Comparison of ENCODE assay signal across 8 mouse cellular contexts in the genomic region with DNA sequence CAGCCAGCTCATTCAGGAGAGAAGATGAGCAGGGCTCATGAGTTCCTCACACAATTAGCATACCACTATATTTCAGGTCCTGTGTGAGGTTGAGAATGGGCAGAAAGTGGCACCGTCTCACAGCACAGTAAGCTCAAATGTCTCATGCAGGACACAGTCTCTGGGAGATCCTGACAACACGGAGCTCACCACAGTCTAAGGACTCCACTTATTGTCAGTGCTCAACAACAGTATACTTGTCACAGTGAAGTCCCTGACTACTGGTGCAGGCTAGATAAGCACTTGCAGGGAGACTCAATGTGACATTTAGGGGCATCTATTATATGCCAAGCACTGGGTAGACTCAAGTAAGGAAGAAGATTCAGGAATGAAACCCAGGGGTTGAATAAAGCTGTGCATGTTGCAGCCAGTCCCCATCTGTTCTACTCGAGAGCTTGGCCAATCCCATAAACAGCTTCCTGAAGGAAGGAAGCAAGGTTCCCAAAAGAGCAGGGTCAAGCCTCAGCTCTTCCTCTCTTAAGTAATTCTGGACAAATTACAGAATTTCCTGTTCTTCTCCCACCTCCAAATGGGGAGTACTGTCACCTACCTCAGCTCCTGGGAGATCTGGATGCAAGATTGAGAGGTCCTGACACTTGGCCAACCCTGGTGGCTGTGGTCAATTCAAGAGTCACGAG. TPM values are rescaled to one million over a fixed set of nuclear protein-coding genes. Genes with fewer than 3 reads are reported as not detected.
A peak's percentile ranks its signal among the peaks of the same experiment; 100 is the strongest.
DNase-seq lines count a peak whose midpoint lies in the region; ATAC-seq lines count a peak whose summit lies in the region.

No protein-coding gene starts in this region.

- no peaks in the 10 kb centered on the region for H3K36me3 ChIP-seq in heart, embryonic 16.5 days (ENCODE audit: control insufficient read depth, insufficient read depth)
- H3K36me3 ChIP-seq in embryonic facial prominence, embryonic 10.5 days (replicated peaks): peaks cover 15% of the 10 kb centered on the region
- no peaks in the 10 kb centered on the region for H3K36me3 ChIP-seq in hindbrain, embryonic 15.5 days
- H3K36me3 ChIP-seq in midbrain, embryonic 13.5 days: no peaks in the 10 kb centered on the region

- H3K4me1 ChIP-seq in heart, embryonic 16.5 days (ENCODE audit: control insufficient read depth, insufficient read depth, low read length): peaks cover 28% of the 10 kb centered on the region
- peaks cover 62% of the 10 kb centered on the region for H3K4me1 ChIP-seq in embryonic facial prominence, embryonic 10.5 days
- H3K4me1 ChIP-seq in hindbrain, embryonic 15.5 days (replicated peaks): peaks cover 57% of the 10 kb centered on the region
- H3K4me1 ChIP-seq in midbrain, embryonic 13.5 days (replicated peaks): peaks cover 53% of the 10 kb centered on the region

- peak overlapping the region; percentile 49 for H3K27ac ChIP-seq in heart, embryonic 16.5 days (ENCODE audit: low read length)
- H3K27ac ChIP-seq in embryonic facial prominence, embryonic 10.5 days (replicated peaks): 0 out of 2 replicates have a peak overlapping the region, but pooled peaks have one; percentile 21
- H3K27ac ChIP-seq in hindbrain, embryonic 15.5 days (replicated peaks): peak overlapping the region; percentile 94
- H3K27ac ChIP-seq in midbrain, embryonic 13.5 days: peak overlapping the region; percentile 87

- no peak for DNase-seq in heart, postnatal 14 days
- no peak for DNase-seq in embryonic facial prominence, embryonic 10.5 days (ENCODE audit: low spot score)
- DNase-seq in layer of hippocampus, postnatal 10 days (ENCODE audit: low spot score in 2 of 2): no peak
- no peak for DNase-seq in yolk sac, embryonic 10.5 days (ENCODE audit: low spot score)
- no peak for DNase-seq in thymus, postnatal 0 days (ENCODE audit: low spot score)

- no peaks in the 10 kb centered on the region for H3K9me3 ChIP-seq in heart, embryonic 16.5 days (replicated peaks; ENCODE audit: control insufficient read depth, low read length)
- no peaks in the 10 kb centered on the region for H3K9me3 ChIP-seq in embryonic facial prominence, embryonic 10.5 days
- no peaks in the 10 kb centered on the region for H3K9me3 ChIP-seq in hindbrain, embryonic 15.5 days
- no peaks in the 10 kb centered on the region for H3K9me3 ChIP-seq in midbrain, embryonic 13.5 days

- WGBS in heart, embryonic 16.5 days: 71% methylated on average over 4 of the region's 4 CpGs
- WGBS in embryonic facial prominence, embryonic 10.5 days: 82% methylated on average over 4 of the region's 4 CpGs
- WGBS in hindbrain, embryonic 15.5 days: 68% methylated on average over 4 of the region's 4 CpGs
- WGBS in midbrain, embryonic 13.5 days: 78% methylated on average over 4 of the region's 4 CpGs

- H3K4me3 ChIP-seq in heart, embryonic 16.5 days (ENCODE audit: low read length): no peak overlapping the region
- peak overlapping the region; percentile 64; the same call in 1 of the 2 replicates for H3K4me3 ChIP-seq in embryonic facial prominence, embryonic 10.5 days
- H3K4me3 ChIP-seq in hindbrain, embryonic 15.5 days: peak overlapping the region; percentile 46
- peak overlapping the region; percentile 59 for H3K4me3 ChIP-seq in midbrain, embryonic 13.5 days (replicated peaks)

- intact Hi-C loops in heart, postnatal 14 days (cut with DNase I): no loop called here

- no peak for ATAC-seq in heart, embryonic 16.5 days (replicated peaks; ENCODE audit: extremely low read depth, insufficient read depth, low FRiP score)
- no peak for ATAC-seq in hindbrain, embryonic 15.5 days (ENCODE audit: low FRiP score, low read depth)
- no peak for ATAC-seq in midbrain, embryonic 13.5 days

- no peaks in the 10 kb centered on the region for H3K27me3 ChIP-seq in heart, embryonic 16.5 days (ENCODE audit: control insufficient read depth, insufficient read depth, low read length)
- no peaks in the 10 kb centered on the region for H3K27me3 ChIP-seq in embryonic facial prominence, embryonic 10.5 days (replicated peaks; ENCODE audit: low read depth, poor library complexity, severe bottlenecking)
- H3K27me3 ChIP-seq in hindbrain, embryonic 15.5 days: no peaks in the 10 kb centered on the region
- no peaks in the 10 kb centered on the region for H3K27me3 ChIP-seq in midbrain, embryonic 13.5 days

- H3K4me2 ChIP-seq in heart, embryonic 16.5 days (ENCODE audit: low read depth, low read length): no peak overlapping the region
- H3K4me2 ChIP-seq in hindbrain, embryonic 15.5 days: peak overlapping the region; percentile 74
- H3K4me2 ChIP-seq in midbrain, embryonic 13.5 days (replicated peaks): peak overlapping the region; percentile 69

- H3K9ac ChIP-seq in heart, embryonic 16.5 days (ENCODE audit: low read length): no peak overlapping the region
- H3K9ac ChIP-seq in hindbrain, embryonic 15.5 days: peak overlapping the region; percentile 59
- peak overlapping the region; percentile 79 for H3K9ac ChIP-seq in midbrain, embryonic 13.5 days (replicated peaks)

RNA-seq across cellular contexts. Expression of gene Naif1, which starts 20.9 kb away (rescaled TPM):
- 5.1 and 5.6 TPM in 2 replicates for polyA plus RNA-seq in heart, embryonic 16.5 days (2015; fragmentation: Nextera tagmentation; extraction: Ambion mirVana)
- total RNA-seq in heart, postnatal 14 days (2021): 1 to 10 TPM; 3.1 to 3.4 TPM
- 6.4 and 6.8 TPM in 2 replicates for polyA plus RNA-seq in embryonic facial prominence, embryonic 10.5 days (2016; fragmentation: Nextera tagmentation; extraction: Ambion mirVana)
- polyA plus RNA-seq in hindbrain, embryonic 15.5 days (2015; fragmentation: Nextera tagmentation; extraction: Ambion mirVana): 4.8 and 5.8 TPM in 2 replicates
- 5.1 and 6.1 TPM in 2 replicates for polyA plus RNA-seq in midbrain, embryonic 13.5 days (2015; fragmentation: Nextera tagmentation; extraction: Ambion mirVana)
- total RNA-seq in layer of hippocampus, postnatal 10 days (2021): 1 to 10 TPM; 3.4 TPM
- polyA plus RNA-seq in thymus, postnatal 0 days (2015; fragmentation: Nextera tagmentation; extraction: Ambion mirVana): 5.4 and 6.2 TPM in 2 replicates

RNA-seq across cellular contexts. Expression of gene Slc25a25, which starts 21.9 kb away (rescaled TPM):
- 12.2 and 12.8 TPM in 2 replicates for polyA plus RNA-seq in heart, embryonic 16.5 days (2015; fragmentation: Nextera tagmentation; extraction: Ambion mirVana)
- 10 to 100 TPM in 1 of 2 experiments, 1 to 10 TPM in 1; 9.7 to 15.5 TPM for total RNA-seq in heart, postnatal 14 days (2021)
- polyA plus RNA-seq in embryonic facial prominence, embryonic 10.5 days (2016; fragmentation: Nextera tagmentation; extraction: Ambion mirVana): 29.8 and 31.8 TPM in 2 replicates
- polyA plus RNA-seq in hindbrain, embryonic 15.5 days (2015; fragmentation: Nextera tagmentation; extraction: Ambion mirVana): 51.4 and 54.4 TPM in 2 replicates
- 45.4 and 50.1 TPM in 2 replicates for polyA plus RNA-seq in midbrain, embryonic 13.5 days (2015; fragmentation: Nextera tagmentation; extraction: Ambion mirVana)
- 10 to 100 TPM; 46.0 to 48.9 TPM for total RNA-seq in layer of hippocampus, postnatal 10 days (2021)
- polyA plus RNA-seq in thymus, postnatal 0 days (2015; fragmentation: Nextera tagmentation; extraction: Ambion mirVana): 16.3 and 18.9 TPM in 2 replicates

RNA-seq across cellular contexts. Expression of gene Ptges2, which starts 33.7 kb away (rescaled TPM):
- polyA plus RNA-seq in heart, embryonic 16.5 days (2015; fragmentation: Nextera tagmentation; extraction: Ambion mirVana): 44.2 and 50.7 TPM in 2 replicates
- total RNA-seq in heart, postnatal 14 days (2021): 10 to 100 TPM; 65.0 to 75.7 TPM
- polyA plus RNA-seq in embryonic facial prominence, embryonic 10.5 days (2016; fragmentation: Nextera tagmentation; extraction: Ambion mirVana): 32.2 and 32.5 TPM in 2 replicates
- 51.0 and 57.4 TPM in 2 replicates for polyA plus RNA-seq in hindbrain, embryonic 15.5 days (2015; fragmentation: Nextera tagmentation; extraction: Ambion mirVana)
- 35.5 and 37.6 TPM in 2 replicates for polyA plus RNA-seq in midbrain, embryonic 13.5 days (2015; fragmentation: Nextera tagmentation; extraction: Ambion mirVana)
- 10 to 100 TPM; 42.0 to 42.5 TPM for total RNA-seq in layer of hippocampus, postnatal 10 days (2021)
- polyA plus RNA-seq in thymus, postnatal 0 days (2015; fragmentation: Nextera tagmentation; extraction: Ambion mirVana): 17.8 and 18.5 TPM in 2 replicates

RNA-seq across cellular contexts. Expression of gene Lcn2, which starts 41.3 kb away (rescaled TPM):
- polyA plus RNA-seq in heart, embryonic 16.5 days (2015; fragmentation: Nextera tagmentation; extraction: Ambion mirVana): 1.9 and 2.5 TPM in 2 replicates
- 1 to 10 TPM; 3.8 to 6.5 TPM for total RNA-seq in heart, postnatal 14 days (2021)
- polyA plus RNA-seq in embryonic facial prominence, embryonic 10.5 days (2016; fragmentation: Nextera tagmentation; extraction: Ambion mirVana): not detected in 2 replicates
- 0.73 and 1.2 TPM in 2 replicates for polyA plus RNA-seq in hindbrain, embryonic 15.5 days (2015; fragmentation: Nextera tagmentation; extraction: Ambion mirVana)
- polyA plus RNA-seq in midbrain, embryonic 13.5 days (2015; fragmentation: Nextera tagmentation; extraction: Ambion mirVana): 0.35 and 0.37 TPM in 2 replicates
- 1 to 10 TPM; 2.4 to 2.9 TPM for total RNA-seq in layer of hippocampus, postnatal 10 days (2021)
- 4.3 and 6.3 TPM in 2 replicates for polyA plus RNA-seq in thymus, postnatal 0 days (2015; fragmentation: Nextera tagmentation; extraction: Ambion mirVana)

RNA-seq across cellular contexts. Expression of gene 1110008P14Rik, which starts 47.6 kb away (rescaled TPM):
- polyA plus RNA-seq in heart, embryonic 16.5 days (2015; fragmentation: Nextera tagmentation; extraction: Ambion mirVana): 46.3 and 46.5 TPM in 2 replicates
- total RNA-seq in heart, postnatal 14 days (2021): 10 to 100 TPM; 45.3 to 48.2 TPM
- polyA plus RNA-seq in embryonic facial prominence, embryonic 10.5 days (2016; fragmentation: Nextera tagmentation; extraction: Ambion mirVana): 35.0 and 39.3 TPM in 2 replicates
- 156 and 160 TPM in 2 replicates for polyA plus RNA-seq in hindbrain, embryonic 15.5 days (2015; fragmentation: Nextera tagmentation; extraction: Ambion mirVana)
- polyA plus RNA-seq in midbrain, embryonic 13.5 days (2015; fragmentation: Nextera tagmentation; extraction: Ambion mirVana): 74.7 and 77.5 TPM in 2 replicates
- total RNA-seq in layer of hippocampus, postnatal 10 days (2021): 100 to 1,000 TPM; 163 to 168 TPM
- 66.9 and 77.3 TPM in 2 replicates for polyA plus RNA-seq in thymus, postnatal 0 days (2015; fragmentation: Nextera tagmentation; extraction: Ambion mirVana)

Comparison
In these comparisons a context has a peak if more than half of its experiments do, and no peak if none do; other contexts are left out.
1. H3K27ac ChIP-seq: peak in every context shown above with its lines; median percentile 94 in hindbrain, embryonic 15.5 days; 87 in midbrain, embryonic 13.5 days; 49 in heart, embryonic 16.5 days; 21 in embryonic facial prominence, embryonic 10.5 days.